Mouse (Mus musculus) testis, postnatal 10 days (tissue): ENCODE data around the gene Gm9958.

Source experiments
- DNase-seq: peaks from one replicate; pipeline ENCODE4 v3.0.0; 2021; ENCODE audit warnings: low spot score

Gm9958 gene

DNA sequence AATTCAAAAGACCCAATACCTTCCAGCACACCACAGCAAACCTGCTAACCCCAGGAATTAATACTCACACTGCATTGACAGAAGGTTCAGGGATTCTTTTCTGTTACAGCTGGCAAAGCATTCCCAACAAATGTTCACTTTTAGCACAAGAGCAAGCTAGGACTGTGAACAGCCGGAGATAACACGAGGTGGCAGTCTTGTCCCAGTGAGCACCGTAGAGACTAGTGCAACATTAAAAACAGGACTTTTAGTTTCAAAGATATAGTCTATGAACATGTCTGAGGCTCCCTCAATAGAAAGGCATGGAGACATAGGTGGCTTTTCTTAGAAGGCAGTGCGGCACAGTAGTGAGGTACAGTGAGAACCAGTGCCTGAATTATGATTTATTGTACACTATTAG lies 38.2 kb downstream of the Gm9958 start:
- peak; percentile 49 for DNase-seq

GRCm38 (mm10) chr5:90414142-90414924 lies 47.3 kb downstream of the Gm9958 start:
- DNase-seq: no peak

GRCm38 (mm10) chr5:90414925-90415295 lies 47.9 kb downstream of the Gm9958 start:
- DNase-seq: no peak
